In the genomic region with DNA sequence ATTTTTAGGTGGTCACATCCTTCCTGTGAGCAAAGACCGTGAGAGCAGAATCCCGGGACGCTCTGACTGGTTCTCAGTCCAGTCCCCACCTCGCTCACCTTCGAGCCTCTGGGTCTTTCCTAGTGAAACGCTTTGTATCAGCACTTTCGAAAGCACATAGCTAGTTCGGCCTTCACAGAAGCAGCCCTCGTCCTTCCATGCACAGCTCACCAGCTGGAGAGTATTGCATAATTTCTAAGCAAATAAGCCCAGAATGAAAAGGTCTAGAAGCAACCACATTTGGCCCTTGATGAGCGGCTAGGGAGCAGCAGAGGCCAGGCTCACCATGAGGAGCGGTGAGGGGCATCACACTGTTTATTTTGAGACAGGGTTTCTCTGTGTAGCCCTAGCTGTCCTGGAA, we compare ENCODE assay signal across 14 mouse cellular contexts. TPM values are rescaled to one million over a fixed set of nuclear protein-coding genes. Genes with fewer than 3 reads are reported as not detected.
A peak's percentile ranks its signal among the peaks of the same experiment; 100 is the strongest.
DNase-seq lines count a peak whose midpoint lies in the region; ATAC-seq lines count a peak whose summit lies in the region.
"Had no signal": no experiment of that assay in that cellular context is flagged by ENCODE, and none has a peak within 500 bp of the region (broad histone marks: within the 10 kb centered on the region; RNA-seq: fewer than 3 reads in every experiment).

No protein-coding gene starts in this region.

- no peaks in the 10 kb centered on the region for H3K9me3 ChIP-seq in heart, embryonic 10.5 days
- no peaks in the 10 kb centered on the region for H3K9me3 ChIP-seq in lung, embryonic 15.5 days
- H3K9me3 ChIP-seq in hindbrain, embryonic 16.5 days (ENCODE audit: control insufficient read depth, low read length) = no peaks in the 10 kb centered on the region
- H3K9me3 ChIP-seq: embryonic facial prominence, embryonic 12.5 days; forebrain, embryonic 15.5 days; intestine, embryonic 15.5 days; limb, embryonic 13.5 days had no signal

- ATAC-seq in lung, embryonic 15.5 days (ENCODE audit: borderline replicate concordance, extremely low read depth, low FRiP score, low TSS enrichment) = 0 out of 2 replicates have a peak, but pooled peaks have one; percentile 21
- ATAC-seq in hindbrain, embryonic 16.5 days = no peak
- ATAC-seq: CD4-positive, CD25-positive, alpha-beta regulatory T cell, adult 4 months; forebrain, embryonic 15.5 days; intestine, embryonic 15.5 days had no signal

- H3K4me2 ChIP-seq in lung, embryonic 15.5 days = no peak overlapping the region
- no peak overlapping the region for H3K4me2 ChIP-seq in hindbrain, embryonic 16.5 days (ENCODE audit: low read length)
- H3K4me2 ChIP-seq: embryonic facial prominence, embryonic 12.5 days; forebrain, embryonic 15.5 days; intestine, embryonic 15.5 days; limb, embryonic 13.5 days had no signal

- H3K4me3 ChIP-seq in heart, embryonic 10.5 days = no peak overlapping the region
- no peak overlapping the region for H3K4me3 ChIP-seq in lung, embryonic 15.5 days
- H3K4me3 ChIP-seq in hindbrain, embryonic 16.5 days (ENCODE audit: low read length) = no peak overlapping the region
- H3K4me3 ChIP-seq: embryonic facial prominence, embryonic 12.5 days; forebrain, embryonic 15.5 days; intestine, embryonic 15.5 days; limb, embryonic 13.5 days had no signal

- 91% methylated on average over 11 of the region's 11 CpGs for WGBS in heart, embryonic 10.5 days
- 66% methylated on average over 11 of the region's 11 CpGs for WGBS in lung, embryonic 15.5 days
- WGBS in hindbrain, embryonic 16.5 days = 92% methylated on average over 11 of the region's 11 CpGs

- intact Hi-C loops in gastrocnemius, postnatal 14 days (cut with DNase I; ENCODE audit: low total_unique reads) = no loop called here

- H3K27ac ChIP-seq in heart, embryonic 10.5 days = no peak overlapping the region
- peak overlapping the region; percentile 83 for H3K27ac ChIP-seq in lung, embryonic 15.5 days
- H3K27ac ChIP-seq in hindbrain, embryonic 16.5 days (ENCODE audit: low read depth, low read length) = no peak overlapping the region
- H3K27ac ChIP-seq: embryonic facial prominence, embryonic 12.5 days; forebrain, embryonic 15.5 days; intestine, embryonic 15.5 days; limb, embryonic 13.5 days had no signal

- no peak overlapping the region for H3K9ac ChIP-seq in lung, embryonic 15.5 days
- no peak overlapping the region for H3K9ac ChIP-seq in hindbrain, embryonic 16.5 days (ENCODE audit: low read depth, low read length)
- H3K9ac ChIP-seq: embryonic facial prominence, embryonic 12.5 days; forebrain, embryonic 15.5 days; intestine, embryonic 15.5 days; limb, embryonic 13.5 days had no signal

- H3K36me3 ChIP-seq in heart, embryonic 10.5 days = peaks cover 19% of the 10 kb centered on the region
- no peaks in the 10 kb centered on the region for H3K36me3 ChIP-seq in lung, embryonic 15.5 days
- H3K36me3 ChIP-seq in hindbrain, embryonic 16.5 days (ENCODE audit: control insufficient read depth, insufficient read depth, low read length) = no peaks in the 10 kb centered on the region
- H3K36me3 ChIP-seq: forebrain, embryonic 15.5 days; intestine, embryonic 15.5 days had no signal

- peaks cover 97% of the 10 kb centered on the region for H3K4me1 ChIP-seq in heart, embryonic 10.5 days
- peaks cover 81% of the 10 kb centered on the region for H3K4me1 ChIP-seq in lung, embryonic 15.5 days
- peaks cover 50% of the 10 kb centered on the region for H3K4me1 ChIP-seq in hindbrain, embryonic 16.5 days (ENCODE audit: control insufficient read depth, insufficient read depth, low read depth, low read length)

- no peaks in the 10 kb centered on the region for H3K27me3 ChIP-seq in heart, embryonic 10.5 days (ENCODE audit: insufficient read depth, poor library complexity, severe bottlenecking)
- no peaks in the 10 kb centered on the region for H3K27me3 ChIP-seq in lung, embryonic 15.5 days
- no peaks in the 10 kb centered on the region for H3K27me3 ChIP-seq in hindbrain, embryonic 16.5 days (replicated peaks; ENCODE audit: control insufficient read depth, insufficient read depth, low read length)
- H3K27me3 ChIP-seq: embryonic facial prominence, embryonic 12.5 days; forebrain, embryonic 15.5 days; intestine, embryonic 15.5 days; limb, embryonic 13.5 days had no signal

- DNase-seq in heart, adult 18-20 months = peak; percentile 39 to 64
- no peak for DNase-seq in heart, embryonic 10.5 days (ENCODE audit: low spot score)
- peak; percentile 74 for DNase-seq in 416B (ENCODE audit: low read depth)
- peak; percentile 51 for DNase-seq in adrenal gland, postnatal 10 days
- no peak for DNase-seq in gastrocnemius, postnatal 14 days
- no peak for DNase-seq in gastrocnemius, postnatal 10 days
- DNase-seq: heart, postnatal 10 days had no signal

RNA-seq across cellular contexts. Expression of a gene that starts 10.9 kb away (rescaled TPM):
- total RNA-seq in heart, adult 18-20 months (2021) = 10 to 100 TPM; 15.1 to 15.2 TPM
- 54.0 and 61.4 TPM in 2 replicates for polyA plus RNA-seq in heart, embryonic 10.5 days (2016; fragmentation: Nextera tagmentation; extraction: Ambion mirVana)
- 10 to 100 TPM; 41.1 to 58.1 TPM for total RNA-seq in adrenal gland, postnatal 10 days (2021)
- 38.1 and 41.3 TPM in 2 replicates for polyA plus RNA-seq in lung, embryonic 15.5 days (2015; fragmentation: Nextera tagmentation; extraction: Ambion mirVana)
- total RNA-seq in gastrocnemius, postnatal 14 days (2021) = 1 to 10 TPM; 6.3 to 7.8 TPM
- total RNA-seq in gastrocnemius, postnatal 10 days (2021) = 10 to 100 TPM; 11.9 to 13.4 TPM
- polyA plus RNA-seq in hindbrain, embryonic 16.5 days (2015; fragmentation: Nextera tagmentation; extraction: Ambion mirVana) = 70.9 and 81.1 TPM in 2 replicates

RNA-seq across cellular contexts. Expression of a gene that starts 47.7 kb away (rescaled TPM):
- 10 to 100 TPM; 11.1 to 11.3 TPM for total RNA-seq in heart, adult 18-20 months (2021)
- polyA plus RNA-seq in heart, embryonic 10.5 days (2016; fragmentation: Nextera tagmentation; extraction: Ambion mirVana) = 6.5 and 8.4 TPM in 2 replicates
- total RNA-seq in adrenal gland, postnatal 10 days (2021) = 10 to 100 TPM; 18.2 to 22.5 TPM
- 11.8 and 13.3 TPM in 2 replicates for polyA plus RNA-seq in lung, embryonic 15.5 days (2015; fragmentation: Nextera tagmentation; extraction: Ambion mirVana)
- 10 to 100 TPM in 1 of 2 experiments, 1 to 10 TPM in 1; 7.2 to 11.1 TPM for total RNA-seq in gastrocnemius, postnatal 14 days (2021)
- total RNA-seq in gastrocnemius, postnatal 10 days (2021) = 1 to 10 TPM; 8.2 to 9.0 TPM
- 34.3 and 35.3 TPM in 2 replicates for polyA plus RNA-seq in hindbrain, embryonic 16.5 days (2015; fragmentation: Nextera tagmentation; extraction: Ambion mirVana)

Comparison
In these comparisons a context has a peak if more than half of its experiments do, and no peak if none do; other contexts are left out.
1. DNase-seq: peak in heart, adult 18-20 months (2 of 2), 416B (single experiment) and adrenal gland, postnatal 10 days (single experiment); none in heart, embryonic 10.5 days (single experiment), gastrocnemius, postnatal 14 days (single experiment) and gastrocnemius, postnatal 10 days (single experiment).